Mouse (Mus musculus) left cerebral cortex, postnatal 25 days (tissue): Measurements from ENCODE around the gene Iqca. TPM values are rescaled to one million over a fixed set of nuclear protein-coding genes. Genes with fewer than 3 reads are reported as not detected.

Experiments
- DNase-seq, 2 experiments: peaks; one replicate each; pipeline ENCODE4 v3.0.0; 2022; ENCODE audit warnings: low spot score in 2 of 2, mixed read lengths in 1 of 2
- intact Hi-C: fragments of 180-260 bp; cut with DNase I; formaldehyde crosslinking; loops from one replicate; pipeline ENCODE4 v1.15.1; 2025
- total RNA-seq, 2 experiments: library from RNA; stranded (reverse); gene quantifications; 2 replicates each; pipeline ENCODE4 v1.2.3; 2021

The Iqca gene
- total RNA-seq, 2 experiments from 2014 or later = 0.32 to 0.64 TPM

DNA sequence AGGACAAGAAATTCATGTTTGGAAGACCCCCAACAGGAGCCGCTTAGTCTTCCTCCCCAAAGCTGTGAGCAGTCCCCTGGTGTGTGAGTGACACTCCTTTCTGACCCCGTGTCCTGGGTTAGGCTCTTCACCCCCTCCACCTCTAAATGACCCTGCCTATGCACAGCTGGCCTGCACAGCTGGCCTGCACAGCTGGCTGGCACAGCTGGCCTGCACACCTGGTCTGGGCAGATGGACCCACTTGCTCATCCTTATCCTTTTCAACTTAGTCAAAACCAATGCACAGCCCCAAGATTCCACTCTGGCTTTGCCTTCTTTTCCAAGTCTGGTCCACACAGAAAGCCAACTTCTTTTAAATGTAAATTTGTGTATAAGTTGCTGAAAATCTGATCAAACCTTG lies 154.5 kb downstream of the Iqca start:
- intact Hi-C loops = no loop called here

DNA sequence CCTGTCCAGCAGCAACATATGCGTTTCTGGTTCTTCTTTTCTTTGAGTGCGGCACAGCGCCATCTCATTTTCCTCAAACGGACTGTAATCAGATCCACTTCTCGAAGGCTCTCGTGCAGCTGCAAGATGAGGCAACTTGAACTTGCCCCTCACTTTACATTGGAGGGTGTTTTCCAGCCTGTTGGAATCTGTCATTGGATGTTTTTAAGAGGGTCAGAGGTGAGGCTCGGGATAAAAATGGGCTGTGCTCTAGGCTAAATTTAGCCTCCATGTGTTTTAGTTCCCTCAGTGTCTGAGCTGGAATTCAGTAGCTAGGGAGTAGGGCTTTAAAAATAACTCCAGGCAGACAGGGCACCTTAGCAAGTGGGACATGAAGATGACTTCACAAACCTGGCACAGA lies 155.1 kb downstream of the Iqca start:
- intact Hi-C loops = no loop called here
- peak; percentile 7 to 36 for DNase-seq

More for the DNA sequence above, 154.5 kb downstream of the Iqca start:
- DNase-seq = no peak

DNA sequence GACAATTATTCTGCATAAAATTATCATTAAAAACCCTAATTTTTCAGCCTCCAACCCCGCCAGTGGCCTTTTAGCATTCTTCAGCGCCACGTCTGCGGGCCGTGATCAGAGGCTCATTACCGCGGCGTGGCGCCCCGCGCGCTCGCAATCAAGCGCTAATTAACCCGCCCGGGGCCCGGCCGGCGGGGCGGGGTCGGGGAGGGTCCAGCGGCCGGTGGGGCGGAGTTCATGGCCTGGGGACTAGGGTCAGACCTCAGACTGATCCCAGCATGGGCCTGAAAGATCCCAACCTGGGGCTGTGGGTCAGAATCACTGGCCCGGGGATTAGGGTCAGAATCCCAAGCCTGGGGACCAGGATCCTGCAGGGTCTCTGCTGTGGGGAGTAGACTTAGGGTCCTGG lies 160.9 kb downstream of the Iqca start:
- no peak for DNase-seq
- intact Hi-C loops = no loop called here

Other genes with a start within 250 kb of the Iqca start
- gene Gbx2, start 222.2 kb downstream of the Iqca start, total RNA-seq = under 1 TPM in 1 of 2 experiments, not detected in 1; 0.44 TPM
- 1 to 10 TPM; 1.5 to 1.6 TPM for gene Asb18, start 138.7 kb downstream of the Iqca start, total RNA-seq
- 1 to 10 TPM; 7.2 to 8.6 TPM for gene Ackr3, start 50.6 kb upstream of the Iqca start, total RNA-seq